Mouse (Mus musculus): ENCODE data around the gene Glod5.

DNA sequence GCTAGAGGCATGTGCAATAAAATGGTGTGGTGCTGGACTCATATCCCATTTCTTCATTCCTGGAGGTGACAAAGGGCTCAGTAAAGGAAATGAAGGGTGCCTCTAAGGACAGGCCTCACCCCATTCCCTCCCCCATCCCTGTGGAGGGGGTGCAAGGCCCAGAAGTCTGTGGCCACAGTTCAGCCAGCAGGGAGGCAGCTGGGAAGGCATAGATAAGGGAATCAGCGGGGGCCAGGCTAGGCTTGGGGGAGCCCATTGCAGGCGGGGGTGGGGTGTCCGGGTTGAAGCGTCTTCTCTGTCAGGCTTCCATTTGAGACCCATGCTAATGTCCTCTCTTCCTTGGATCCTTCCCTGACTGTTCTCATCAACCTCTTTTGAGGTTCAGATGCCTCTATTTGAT is 47.0 kb downstream of the Glod5 start:
- no peak for TF ChIP-seq EP300 (IDR thresholded peaks at IDR 0.05)
- no peak for TF ChIP-seq CTCF (IDR thresholded peaks at IDR 0.05)

All from lung, postnatal 0 days (tissue).